Mouse (Mus musculus) midbrain, embryonic 16.5 days (tissue): Measurements from ENCODE around the gene Plekhg1. TPM values are rescaled to one million over a fixed set of nuclear protein-coding genes. Genes with fewer than 3 reads are reported as not detected.

Experiments used
- ATAC-seq: fragments of 200-750 bp; cut with Nextera tagmentation; 2 replicates; pipeline ENCODE4 v1.8.0; 2017; ENCODE audit warnings: moderate TSS enrichment
- H3K27ac ChIP-seq: fragments of 300-500 bp; sonication (generic); 2 replicates; pipeline ENCODE4 v1.5.1; 2014; ENCODE audit warnings: mild to moderate bottlenecking, low read length, mixed read lengths
- H3K27me3 ChIP-seq: fragments of 300-500 bp; sonication (generic); 2 replicates; pipeline ENCODE4 v1.6.1; 2014; ENCODE audit warnings: low read depth, low read length, mixed read lengths; ENCODE audit not compliant: control insufficient read depth, insufficient read depth
- H3K36me3 ChIP-seq: fragments of 300-500 bp; sonication (generic); 2 replicates; pipeline ENCODE4 v1.6.1; 2014; ENCODE audit warnings: mild to moderate bottlenecking, low read length, moderate library complexity, mixed read lengths; ENCODE audit not compliant: control insufficient read depth, insufficient read depth
- H3K4me1 ChIP-seq: fragments of 300-500 bp; sonication (generic); 2 replicates; pipeline ENCODE4 v1.6.1; 2014; ENCODE audit warnings: mild to moderate bottlenecking, low read length, mixed read lengths; ENCODE audit not compliant: control insufficient read depth, insufficient read depth
- H3K4me2 ChIP-seq: fragments of 300-500 bp; sonication (generic); 2 replicates; pipeline ENCODE4 v1.6.1; 2014; ENCODE audit warnings: mild to moderate bottlenecking, low read length, mixed read lengths
- H3K4me3 ChIP-seq: fragments of 300-500 bp; sonication (generic); 2 replicates; pipeline ENCODE4 v1.5.1; 2014; ENCODE audit warnings: low read depth, mild to moderate bottlenecking, low read length, moderate library complexity, mixed read lengths
- H3K9ac ChIP-seq: fragments of 300-500 bp; sonication (generic); 2 replicates; pipeline ENCODE4 v1.6.1; 2014; ENCODE audit warnings: low read depth, low read length, mixed read lengths
- H3K9me3 ChIP-seq: fragments of 300-500 bp; sonication (generic); replicated peaks from 2 replicates; pipeline ENCODE4 v1.6.1; 2014; ENCODE audit warnings: mild to moderate bottlenecking, low read length, mixed read lengths; ENCODE audit not compliant: control insufficient read depth, poor library complexity, severe bottlenecking
- WGBS: fragments of 180-500 bp; shearing (Covaris S2); extraction: QIAGEN DNeasy Blood & Tissue Kit; methylation state at CpG from one replicate; pipeline ENCODE4 v1.1.7; 2014; 5-methylcytosine and 5-hydroxymethylcytosine counted together
- polyA plus RNA-seq: library from polyadenylated mRNA; unstranded; fragments of >200 nt; fragmentation: Nextera tagmentation; extraction: Ambion mirVana; gene quantifications from 2 replicates; pipeline ENCODE4 v1.2.1, GENCODE M21; 2015

The Plekhg1 gene
- polyA plus RNA-seq, 1 experiment from 2014 or later: 7.8 TPM

- no peaks in the 10 kb centered on the region for H3K27me3 ChIP-seq
- ATAC-seq: no peak
These were observed 201.0 kb downstream of the Plekhg1 start for GRCm38 (mm10) chr10:3941054-3941757.

GRCm38 (mm10) chr10:3942289-3942688, 202.1 kb downstream of the Plekhg1 start:
- no peaks in the 10 kb centered on the region for H3K4me1 ChIP-seq
- no peaks in the 10 kb centered on the region for H3K36me3 ChIP-seq
- H3K27me3 ChIP-seq: no peaks in the 10 kb centered on the region
- H3K27ac ChIP-seq: no peak overlapping the region
- no peak overlapping the region for H3K4me2 ChIP-seq
- no peaks in the 10 kb centered on the region for H3K9me3 ChIP-seq
- 77% methylated on average over 6 of the region's 6 CpGs for WGBS
- H3K9ac ChIP-seq: no peak overlapping the region
- no peak overlapping the region for H3K4me3 ChIP-seq
- no peak for ATAC-seq

More at GRCm38 (mm10) chr10:3941054-3941757, 201.0 kb downstream of the Plekhg1 start:
- H3K27ac ChIP-seq: no peak overlapping the region
- no peaks in the 10 kb centered on the region for H3K4me1 ChIP-seq
- no peak overlapping the region for H3K4me3 ChIP-seq
- no peaks in the 10 kb centered on the region for H3K36me3 ChIP-seq
- no peak overlapping the region for H3K4me2 ChIP-seq
- no peak overlapping the region for H3K9ac ChIP-seq
- H3K9me3 ChIP-seq: no peaks in the 10 kb centered on the region
- whole genome bisulfite sequencing: 30% methylated on average over 11 of the region's 11 CpGs

- Histone ChIP-seq H3K27ac (no peak overlapping the region), H3K36me3 (no peaks in the 10 kb centered on the region), H3K4me3 (no peak overlapping the region), H3K9me3 (no peaks in the 10 kb centered on the region), H3K9ac (no peak overlapping the region), H3K4me2 (no peak overlapping the region), H3K4me1 (no peaks in the 10 kb centered on the region), H3K27me3 (no peaks in the 10 kb centered on the region)
- peak; percentile 82 for ATAC-seq
- WGBS: 30% methylated on average over 10 of the region's 10 CpGs
These were observed 203.6 kb downstream of the Plekhg1 start for GRCm38 (mm10) chr10:3943492-3944395.

- H3K9ac ChIP-seq: no peak overlapping the region
- H3K4me3 ChIP-seq: no peak overlapping the region
- no peaks in the 10 kb centered on the region for H3K36me3 ChIP-seq
- ATAC-seq: no peak
- no peak overlapping the region for H3K27ac ChIP-seq
- H3K9me3 ChIP-seq: no peaks in the 10 kb centered on the region
- WGBS: 95% methylated on average over 17 of the region's 17 CpGs
- no peak overlapping the region for H3K4me2 ChIP-seq
- no peaks in the 10 kb centered on the region for H3K27me3 ChIP-seq
- no peaks in the 10 kb centered on the region for H3K4me1 ChIP-seq
These were observed 206.7 kb downstream of the Plekhg1 start for GRCm38 (mm10) chr10:3946871-3947270.

GRCm38 (mm10) chr10:3947346-3947745, 207.2 kb downstream of the Plekhg1 start:
- 95% methylated on average over 7 of the region's 7 CpGs for WGBS
- no peak for ATAC-seq

GRCm38 (mm10) chr10:3949306-3949705, 209.1 kb downstream of the Plekhg1 start:
- Histone ChIP-seq H3K4me1 (no peaks in the 10 kb centered on the region), H3K4me3 (no peak overlapping the region), H3K4me2 (no peak overlapping the region), H3K9ac (no peak overlapping the region), H3K9me3 (no peaks in the 10 kb centered on the region), H3K36me3 (no peaks in the 10 kb centered on the region), H3K27me3 (no peaks in the 10 kb centered on the region), H3K27ac (no peak overlapping the region)
- ATAC-seq: no peak
- WGBS: 90% methylated on average over 6 of the region's 6 CpGs

More at GRCm38 (mm10) chr10:3947346-3947745, 207.2 kb downstream of the Plekhg1 start:
- no peaks in the 10 kb centered on the region for H3K9me3 ChIP-seq
- H3K4me1 ChIP-seq: no peaks in the 10 kb centered on the region
- H3K27ac ChIP-seq: no peak overlapping the region
- no peak overlapping the region for H3K9ac ChIP-seq
- no peak overlapping the region for H3K4me2 ChIP-seq
- H3K27me3 ChIP-seq: no peaks in the 10 kb centered on the region
- H3K4me3 ChIP-seq: no peak overlapping the region
- no peaks in the 10 kb centered on the region for H3K36me3 ChIP-seq

GRCm38 (mm10) chr10:3956471-3956870, 216.3 kb downstream of the Plekhg1 start:
- Histone ChIP-seq H3K27me3 (no peaks in the 10 kb centered on the region), H3K9me3 (no peaks in the 10 kb centered on the region), H3K27ac (no peak overlapping the region), H3K4me1 (no peaks in the 10 kb centered on the region), H3K4me2 (no peak overlapping the region), H3K36me3 (no peaks in the 10 kb centered on the region), H3K4me3 (no peak overlapping the region), H3K9ac (no peak overlapping the region)
- no peak for ATAC-seq
- 93% methylated on average over 22 of the region's 22 CpGs for WGBS

- 80% methylated on average over 5 of the region's 5 CpGs for WGBS
- no peak overlapping the region for H3K27ac ChIP-seq
- no peaks in the 10 kb centered on the region for H3K9me3 ChIP-seq
- ATAC-seq: no peak
- H3K9ac ChIP-seq: no peak overlapping the region
- H3K27me3 ChIP-seq: no peaks in the 10 kb centered on the region
- H3K36me3 ChIP-seq: no peaks in the 10 kb centered on the region
- H3K4me1 ChIP-seq: no peaks in the 10 kb centered on the region
- H3K4me3 ChIP-seq: no peak overlapping the region
- no peak overlapping the region for H3K4me2 ChIP-seq
These were observed 218.4 kb downstream of the Plekhg1 start for GRCm38 (mm10) chr10:3958591-3958990.

- H3K4me3 ChIP-seq: no peak overlapping the region
- 77% methylated on average over 3 of the region's 3 CpGs for WGBS
- no peaks in the 10 kb centered on the region for H3K27me3 ChIP-seq
- H3K27ac ChIP-seq: no peak overlapping the region
- peaks cover 7% of the 10 kb centered on the region for H3K4me1 ChIP-seq
- no peak for ATAC-seq
- no peaks in the 10 kb centered on the region for H3K36me3 ChIP-seq
- H3K4me2 ChIP-seq: no peak overlapping the region
- H3K9ac ChIP-seq: no peak overlapping the region
- H3K9me3 ChIP-seq: no peaks in the 10 kb centered on the region
These were observed 228.9 kb downstream of the Plekhg1 start for GRCm38 (mm10) chr10:3969026-3969425.
